Mouse (Mus musculus): ENCODE measurements around the gene Pkd1l2. TPM values are rescaled to one million over a fixed set of nuclear protein-coding genes. Genes with fewer than 3 reads are reported as not detected.

The Pkd1l2 gene
- polyA plus RNA-seq, 1 experiment from 2014 or later, result 0.48 TPM

- 78% methylated on average over 3 of the region's 3 CpGs for WGBS
- H3K9ac ChIP-seq (ENCODE audit: low read length), result no peak overlapping the region
These were observed 28.1 kb downstream of the Pkd1l2 start for GRCm38 (mm10) chr8:117054146-117054545.

DNA sequence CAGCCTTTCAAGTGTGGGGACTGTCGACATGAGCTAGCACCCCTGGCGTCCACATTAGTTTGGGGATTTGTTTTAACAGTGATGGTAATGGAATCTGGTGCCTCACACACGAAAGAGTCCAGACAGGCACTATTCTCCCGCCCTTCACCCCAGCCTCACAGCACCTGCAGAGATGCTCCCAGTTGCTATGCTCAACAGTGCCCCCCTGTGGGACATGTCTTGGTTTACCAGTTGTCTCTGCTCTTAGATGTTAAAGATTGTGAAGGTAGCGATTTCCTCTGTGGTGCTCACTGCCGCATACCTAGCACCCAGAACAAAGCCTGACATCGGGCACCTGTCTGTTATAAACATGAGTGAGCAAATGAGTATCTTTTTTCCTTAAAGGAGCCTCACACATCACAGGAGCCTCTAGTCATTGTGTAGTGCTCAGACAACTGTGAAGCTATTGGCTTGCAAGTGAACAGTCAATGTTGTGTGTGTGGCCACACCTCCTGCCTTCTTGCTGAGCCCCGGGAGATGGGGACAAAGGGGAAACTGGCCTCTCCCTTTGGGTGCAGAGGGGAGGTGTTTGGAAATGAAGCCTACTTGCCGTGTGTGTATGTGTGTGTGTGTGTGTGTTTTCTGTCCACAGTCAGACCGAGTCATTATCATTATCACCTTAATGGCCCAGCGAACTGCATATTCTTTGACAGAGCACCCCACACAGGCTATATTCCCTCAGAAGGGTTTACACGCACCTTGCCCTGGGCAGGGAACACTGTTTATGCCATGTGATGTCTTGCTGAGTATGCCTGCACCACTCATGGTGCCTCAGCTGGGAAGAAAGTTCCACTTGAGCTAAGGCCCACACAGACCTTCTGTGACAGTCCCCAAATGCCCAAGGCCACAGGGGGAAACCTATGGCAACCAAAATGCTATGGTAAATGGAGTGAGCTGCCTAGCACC is 28.8 kb downstream of the Pkd1l2 start:
- WGBS, result 59% methylated on average over 12 of the region's 12 CpGs
- Histone ChIP-seq H3K4me1 (ENCODE audit: control insufficient read depth, insufficient read depth, low read length) (no peaks in the 10 kb centered on the region), H3K36me3 (ENCODE audit: control insufficient read depth, insufficient read depth, low read length) (no peaks in the 10 kb centered on the region), H3K4me2 (ENCODE audit: low read depth, low read length) (no peak overlapping the region), H3K27me3 (ENCODE audit: control insufficient read depth, insufficient read depth, low read length) (no peaks in the 10 kb centered on the region), H3K4me3 (replicated peaks; ENCODE audit: low read length) (no peak overlapping the region), H3K9me3 (replicated peaks; ENCODE audit: control insufficient read depth, low read length) (no peaks in the 10 kb centered on the region), H3K9ac (ENCODE audit: low read length) (no peak overlapping the region), H3K27ac (ENCODE audit: low read length) (no peak overlapping the region)
- no peak for ATAC-seq (ENCODE audit: insufficient read depth, low FRiP score)

More at GRCm38 (mm10) chr8:117054146-117054545, 28.1 kb downstream of the Pkd1l2 start:
- Histone ChIP-seq H3K36me3 (ENCODE audit: control insufficient read depth, insufficient read depth, low read length) (no peaks in the 10 kb centered on the region), H3K27ac (ENCODE audit: low read length) (no peak overlapping the region), H3K4me3 (replicated peaks; ENCODE audit: low read length) (no peak overlapping the region), H3K4me1 (ENCODE audit: control insufficient read depth, insufficient read depth, low read length) (no peaks in the 10 kb centered on the region), H3K27me3 (ENCODE audit: control insufficient read depth, insufficient read depth, low read length) (no peaks in the 10 kb centered on the region), H3K4me2 (ENCODE audit: low read depth, low read length) (no peak overlapping the region), H3K9me3 (replicated peaks; ENCODE audit: control insufficient read depth, low read length) (no peaks in the 10 kb centered on the region)
- ATAC-seq (ENCODE audit: insufficient read depth, low FRiP score), result no peak

DNA sequence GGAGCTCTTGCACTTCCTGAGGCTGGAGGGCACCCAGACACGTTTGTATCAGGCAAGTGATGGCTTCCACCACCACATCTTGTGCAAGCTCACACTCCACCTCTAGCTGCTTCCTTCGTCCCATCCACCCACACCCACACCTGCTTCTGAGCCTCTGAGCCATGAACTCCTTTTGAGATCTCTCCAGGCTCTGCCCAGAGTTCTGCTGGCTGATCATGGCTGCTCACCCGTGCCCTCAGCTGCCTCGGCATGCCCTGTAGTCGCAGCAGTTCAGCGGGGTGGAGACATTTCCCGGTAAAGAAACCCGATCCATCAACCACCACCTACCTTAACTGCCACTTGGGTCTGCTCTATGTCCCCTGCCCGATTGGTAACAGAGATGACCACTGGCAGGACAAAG is 30.9 kb downstream of the Pkd1l2 start:
- no peak for ATAC-seq (ENCODE audit: insufficient read depth, low FRiP score)
- 51% methylated on average over 9 of the region's 9 CpGs for WGBS
- no peaks in the 10 kb centered on the region for H3K36me3 ChIP-seq (ENCODE audit: control insufficient read depth, insufficient read depth, low read length)

DNA sequence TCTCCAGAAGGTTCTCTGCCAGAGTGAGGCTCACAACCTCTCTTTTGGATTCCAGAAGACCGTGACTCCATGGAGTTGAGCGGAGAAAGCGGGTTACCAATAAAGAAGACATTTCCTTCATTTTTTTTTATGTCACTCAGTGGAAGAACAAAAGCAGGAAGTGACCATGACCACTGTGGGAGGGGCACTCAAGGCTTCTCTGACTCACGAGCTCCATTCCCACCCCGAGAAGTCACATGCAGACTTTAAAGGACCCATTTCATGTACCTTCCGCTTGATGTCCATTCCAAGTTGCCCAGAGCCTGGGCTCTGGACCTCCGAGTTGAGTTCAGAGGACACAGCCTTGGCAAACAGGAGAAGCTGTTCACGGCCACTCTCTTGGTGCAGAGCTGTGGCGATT is 31.5 kb downstream of the Pkd1l2 start:
- 77% methylated on average over 9 of the region's 9 CpGs for WGBS
- no peak overlapping the region for H3K4me2 ChIP-seq (ENCODE audit: low read depth, low read length)
- no peak overlapping the region for H3K27ac ChIP-seq (ENCODE audit: low read length)
- ATAC-seq (ENCODE audit: insufficient read depth, low FRiP score), result no peak
- no peaks in the 10 kb centered on the region for H3K9me3 ChIP-seq (replicated peaks; ENCODE audit: control insufficient read depth, low read length)
- no peaks in the 10 kb centered on the region for H3K36me3 ChIP-seq (ENCODE audit: control insufficient read depth, insufficient read depth, low read length)
- H3K4me3 ChIP-seq (replicated peaks; ENCODE audit: low read length), result no peak overlapping the region
- H3K9ac ChIP-seq (ENCODE audit: low read length), result no peak overlapping the region
- H3K4me1 ChIP-seq (ENCODE audit: control insufficient read depth, insufficient read depth, low read length), result no peaks in the 10 kb centered on the region
- H3K27me3 ChIP-seq (ENCODE audit: control insufficient read depth, insufficient read depth, low read length), result no peaks in the 10 kb centered on the region

More for the DNA sequence above, 30.9 kb downstream of the Pkd1l2 start:
- H3K9ac ChIP-seq (ENCODE audit: low read length), result no peak overlapping the region
- no peaks in the 10 kb centered on the region for H3K9me3 ChIP-seq (replicated peaks; ENCODE audit: control insufficient read depth, low read length)
- H3K4me2 ChIP-seq (ENCODE audit: low read depth, low read length), result no peak overlapping the region
- H3K4me1 ChIP-seq (ENCODE audit: control insufficient read depth, insufficient read depth, low read length), result no peaks in the 10 kb centered on the region
- H3K27me3 ChIP-seq (ENCODE audit: control insufficient read depth, insufficient read depth, low read length), result no peaks in the 10 kb centered on the region
- no peak overlapping the region for H3K27ac ChIP-seq (ENCODE audit: low read length)
- no peak overlapping the region for H3K4me3 ChIP-seq (replicated peaks; ENCODE audit: low read length)

- H3K4me2 ChIP-seq (ENCODE audit: low read depth, low read length), result no peak overlapping the region
- 65% methylated on average over 7 of the region's 7 CpGs for WGBS
- H3K9me3 ChIP-seq (replicated peaks; ENCODE audit: control insufficient read depth, low read length), result no peaks in the 10 kb centered on the region
- no peaks in the 10 kb centered on the region for H3K27me3 ChIP-seq (ENCODE audit: control insufficient read depth, insufficient read depth, low read length)
- H3K4me3 ChIP-seq (replicated peaks; ENCODE audit: low read length), result no peak overlapping the region
- H3K9ac ChIP-seq (ENCODE audit: low read length), result no peak overlapping the region
- H3K27ac ChIP-seq (ENCODE audit: low read length), result no peak overlapping the region
- no peak for ATAC-seq (ENCODE audit: insufficient read depth, low FRiP score)
- H3K4me1 ChIP-seq (ENCODE audit: control insufficient read depth, insufficient read depth, low read length), result no peaks in the 10 kb centered on the region
- H3K36me3 ChIP-seq (ENCODE audit: control insufficient read depth, insufficient read depth, low read length), result no peaks in the 10 kb centered on the region
These were observed 32.8 kb downstream of the Pkd1l2 start for GRCm38 (mm10) chr8:117049444-117049843.

DNA sequence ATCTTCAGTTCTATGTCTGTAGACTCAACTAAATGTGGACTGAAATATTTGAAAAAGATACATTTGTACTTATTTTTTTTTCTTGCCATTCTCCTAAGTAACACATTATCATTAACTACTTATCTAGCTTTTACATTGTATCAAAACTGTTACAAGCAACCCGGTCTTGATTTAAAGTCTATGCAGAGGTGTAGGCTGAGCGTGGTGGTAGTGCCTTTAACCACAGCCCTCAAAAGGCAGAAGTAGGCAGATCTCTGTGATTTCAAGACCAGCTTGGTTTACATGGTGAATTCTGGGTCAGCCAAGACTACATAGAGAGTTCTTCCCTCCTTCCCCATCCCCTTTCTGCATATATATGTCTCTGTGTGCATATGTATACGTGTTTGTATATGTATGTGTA is 38.7 kb downstream of the Pkd1l2 start:
- no peaks in the 10 kb centered on the region for H3K36me3 ChIP-seq (ENCODE audit: control insufficient read depth, insufficient read depth, low read length)
- H3K4me3 ChIP-seq (replicated peaks; ENCODE audit: low read length), result no peak overlapping the region
- ATAC-seq (ENCODE audit: insufficient read depth, low FRiP score), result no peak
- no peak overlapping the region for H3K4me2 ChIP-seq (ENCODE audit: low read depth, low read length)
- no peak overlapping the region for H3K9ac ChIP-seq (ENCODE audit: low read length)
- H3K9me3 ChIP-seq (replicated peaks; ENCODE audit: control insufficient read depth, low read length), result no peaks in the 10 kb centered on the region
- H3K27ac ChIP-seq (ENCODE audit: low read length), result no peak overlapping the region
- no peaks in the 10 kb centered on the region for H3K27me3 ChIP-seq (ENCODE audit: control insufficient read depth, insufficient read depth, low read length)
- 88% methylated on average over 3 of the region's 3 CpGs for WGBS
- H3K4me1 ChIP-seq (ENCODE audit: control insufficient read depth, insufficient read depth, low read length), result no peaks in the 10 kb centered on the region

GRCm38 (mm10) chr8:117039843-117040242 is 42.4 kb downstream of the Pkd1l2 start:
- Histone ChIP-seq H3K27me3 (ENCODE audit: control insufficient read depth, insufficient read depth, low read length) (no peaks in the 10 kb centered on the region), H3K27ac (ENCODE audit: low read length) (no peak overlapping the region), H3K4me1 (ENCODE audit: control insufficient read depth, insufficient read depth, low read length) (no peaks in the 10 kb centered on the region), H3K9me3 (replicated peaks; ENCODE audit: control insufficient read depth, low read length) (no peaks in the 10 kb centered on the region), H3K36me3 (ENCODE audit: control insufficient read depth, insufficient read depth, low read length) (no peaks in the 10 kb centered on the region), H3K9ac (ENCODE audit: low read length) (no peak overlapping the region), H3K4me2 (ENCODE audit: low read depth, low read length) (no peak overlapping the region), H3K4me3 (replicated peaks; ENCODE audit: low read length) (no peak overlapping the region)
- 73% methylated on average over 7 of the region's 7 CpGs for WGBS
- ATAC-seq (ENCODE audit: insufficient read depth, low FRiP score), result no peak

DNA sequence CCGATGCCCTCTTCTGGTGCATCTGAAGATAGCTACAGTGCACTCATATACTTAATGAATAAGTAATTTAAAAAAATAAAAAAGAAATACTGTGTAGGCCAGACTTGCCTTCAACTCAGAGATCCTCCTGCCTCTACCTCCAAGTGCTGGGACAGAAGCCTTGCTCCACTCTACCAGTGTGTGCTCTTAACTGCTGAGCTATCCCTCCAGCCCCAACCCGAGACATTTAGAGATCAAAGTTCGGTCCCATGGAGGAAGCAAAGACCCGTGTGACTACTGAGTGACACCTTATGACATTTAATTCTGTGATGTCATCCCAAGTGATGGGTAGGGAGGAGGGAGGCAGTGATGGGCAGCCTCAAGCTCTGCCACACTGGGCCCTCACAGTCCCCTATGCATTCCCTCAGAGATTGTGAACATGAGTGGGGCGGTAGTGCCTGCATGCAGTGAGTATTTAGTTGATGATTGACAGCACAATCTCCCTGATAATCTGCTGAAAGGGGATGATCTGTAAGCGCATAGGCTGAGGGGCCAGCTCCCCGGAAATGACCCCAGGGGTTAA is 44.8 kb downstream of the Pkd1l2 start:
- H3K9ac ChIP-seq (ENCODE audit: low read length), result no peak overlapping the region
- H3K4me3 ChIP-seq (replicated peaks; ENCODE audit: low read length), result no peak overlapping the region
- H3K27me3 ChIP-seq (ENCODE audit: control insufficient read depth, insufficient read depth, low read length), result no peaks in the 10 kb centered on the region
- H3K27ac ChIP-seq (ENCODE audit: low read length), result no peak overlapping the region
- 76% methylated on average over 7 of the region's 7 CpGs for WGBS
- no peaks in the 10 kb centered on the region for H3K4me1 ChIP-seq (ENCODE audit: control insufficient read depth, insufficient read depth, low read length)
- H3K36me3 ChIP-seq (ENCODE audit: control insufficient read depth, insufficient read depth, low read length), result no peaks in the 10 kb centered on the region
- no peak overlapping the region for H3K4me2 ChIP-seq (ENCODE audit: low read depth, low read length)
- ATAC-seq (ENCODE audit: insufficient read depth, low FRiP score), result no peak
- H3K9me3 ChIP-seq (replicated peaks; ENCODE audit: control insufficient read depth, low read length), result no peaks in the 10 kb centered on the region

- H3K9ac ChIP-seq (ENCODE audit: low read length), result no peak overlapping the region
- no peaks in the 10 kb centered on the region for H3K4me1 ChIP-seq (ENCODE audit: control insufficient read depth, insufficient read depth, low read length)
- no peak overlapping the region for H3K4me2 ChIP-seq (ENCODE audit: low read depth, low read length)
- ATAC-seq (ENCODE audit: insufficient read depth, low FRiP score), result no peak
- H3K27ac ChIP-seq (ENCODE audit: low read length), result no peak overlapping the region
- no peaks in the 10 kb centered on the region for H3K9me3 ChIP-seq (replicated peaks; ENCODE audit: control insufficient read depth, low read length)
- H3K4me3 ChIP-seq (replicated peaks; ENCODE audit: low read length), result no peak overlapping the region
- 58% methylated on average over 3 of the region's 3 CpGs for WGBS
- H3K27me3 ChIP-seq (ENCODE audit: control insufficient read depth, insufficient read depth, low read length), result no peaks in the 10 kb centered on the region
- H3K36me3 ChIP-seq (ENCODE audit: control insufficient read depth, insufficient read depth, low read length), result no peaks in the 10 kb centered on the region
These were observed 48.9 kb downstream of the Pkd1l2 start for GRCm38 (mm10) chr8:117033393-117033792.
